Mouse (Mus musculus): ENCODE measurements at regions not wholly inside any gene's neighbourhood (a gene's known extent, or its start where the extent isn't known, plus 50 kb on each side); places are given as distances from the start of the nearest gene placed in this dataset.
A peak's percentile ranks its signal among the peaks of the same experiment; 100 is the strongest.

DNA sequence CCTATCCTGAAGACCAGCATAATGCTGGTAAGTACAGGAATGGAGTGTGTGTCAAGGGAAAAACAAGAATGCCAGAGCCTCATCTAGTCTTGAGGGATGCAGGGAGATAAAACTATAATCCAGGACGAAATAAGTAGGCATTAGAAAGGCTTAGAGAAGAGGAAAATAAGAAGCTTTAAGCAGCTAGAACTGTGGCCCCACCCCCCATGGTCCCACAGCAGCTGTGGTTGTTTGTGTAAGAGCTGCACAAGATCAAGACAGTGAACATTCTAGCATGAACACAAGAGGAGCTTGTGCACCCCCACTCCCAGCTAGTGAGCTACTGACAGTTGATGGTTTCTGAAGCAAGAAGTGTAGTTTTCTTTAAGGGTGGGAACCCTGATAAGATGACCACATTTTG is 315.9 kb downstream of the Tmem135 start:
- intact Hi-C loops (cut with DNase I), result no loop called here
- DNase-seq (ENCODE audit: low spot score in 2 of 2), result no peak

DNA sequence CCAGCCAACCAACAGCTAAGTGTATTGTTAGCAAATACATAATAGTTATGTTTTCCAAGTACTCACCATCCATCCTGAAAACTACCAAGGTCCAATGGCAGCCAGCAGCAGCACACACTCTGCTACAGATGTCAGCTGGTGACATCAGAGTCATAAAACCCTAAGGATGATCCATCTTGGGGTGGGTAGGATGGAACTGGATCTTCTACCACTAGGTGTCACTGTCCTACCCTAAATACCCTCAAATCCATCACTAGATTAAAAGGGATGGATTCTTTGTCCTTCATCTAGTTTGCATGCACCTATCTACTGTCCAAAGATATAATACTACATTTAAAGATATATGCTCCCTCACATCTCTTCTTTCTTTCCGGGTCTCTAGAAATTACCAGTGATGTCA is 317.7 kb downstream of the Tmem135 start:
- intact Hi-C loops (cut with DNase I), result loop anchor here (2.0 kb wide), 2 partner anchors 40 to 330 kb away; no protein-coding TSS in a partner anchor

DNA sequence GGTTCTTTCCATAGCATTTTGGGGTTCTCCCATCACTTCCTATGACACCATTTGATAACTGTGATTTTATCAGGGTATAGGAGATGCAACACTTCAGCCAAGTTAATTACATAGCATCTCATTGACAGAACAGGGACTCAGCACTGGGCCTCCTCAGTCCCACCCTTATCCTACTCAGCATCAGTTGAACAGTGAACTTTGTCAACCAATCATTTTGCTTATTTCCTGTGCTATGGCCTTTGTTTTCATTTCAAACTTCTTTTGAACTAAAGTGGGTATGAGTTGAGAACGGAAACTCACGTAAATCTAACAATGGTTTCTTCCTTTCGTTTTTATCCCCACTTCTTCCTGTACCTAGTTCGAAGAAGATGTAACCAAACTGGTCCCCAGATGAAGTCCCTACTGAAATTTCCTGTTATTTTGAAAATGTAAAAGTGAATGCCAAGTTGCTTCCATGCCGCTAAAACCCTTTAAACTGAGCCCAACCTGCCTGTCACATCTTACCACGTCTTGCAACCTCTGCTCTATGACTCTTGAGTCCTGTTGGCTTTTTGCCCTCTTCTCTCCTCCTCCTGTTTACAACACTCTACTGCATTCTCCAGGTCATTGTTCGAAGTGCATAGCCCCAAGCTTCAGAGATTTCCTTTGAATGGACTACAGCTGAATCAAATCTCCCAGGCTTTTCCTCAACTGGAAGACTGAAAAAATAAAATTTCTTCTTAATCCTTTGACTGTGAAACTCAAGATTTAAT is 329.9 kb downstream of the Tmem135 start:
- intact Hi-C loops (cut with DNase I), result no loop called here
- no peak for DNase-seq (ENCODE audit: low spot score in 2 of 2)

More for the DNA sequence above, 317.7 kb downstream of the Tmem135 start:
- DNase-seq (ENCODE audit: low spot score in 2 of 2), result peak in 1 of 2 experiments; percentile 9

DNA sequence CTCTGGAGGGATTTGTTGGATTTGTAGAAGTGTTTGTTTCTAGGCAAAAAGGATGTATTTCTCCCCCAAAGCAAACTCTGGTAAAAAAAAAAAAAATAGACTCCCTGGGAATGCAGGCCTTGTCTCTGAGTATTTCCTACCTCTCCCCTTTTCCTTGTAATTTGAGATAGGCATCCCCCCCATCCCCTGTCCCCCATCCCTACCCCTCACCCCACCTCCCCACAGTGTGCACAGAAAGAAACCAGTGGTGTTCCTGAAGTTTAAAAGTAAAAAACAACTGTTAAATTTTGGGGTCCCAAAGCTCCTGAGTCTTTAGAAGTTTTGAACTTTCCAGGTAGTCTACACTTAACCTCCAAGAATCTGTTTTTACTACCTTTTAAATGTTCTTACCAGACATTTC is 334.0 kb downstream of the Tmem135 start:
- DNase-seq (ENCODE audit: low spot score in 2 of 2), result no peak
- intact Hi-C loops (cut with DNase I), result no loop called here

DNA sequence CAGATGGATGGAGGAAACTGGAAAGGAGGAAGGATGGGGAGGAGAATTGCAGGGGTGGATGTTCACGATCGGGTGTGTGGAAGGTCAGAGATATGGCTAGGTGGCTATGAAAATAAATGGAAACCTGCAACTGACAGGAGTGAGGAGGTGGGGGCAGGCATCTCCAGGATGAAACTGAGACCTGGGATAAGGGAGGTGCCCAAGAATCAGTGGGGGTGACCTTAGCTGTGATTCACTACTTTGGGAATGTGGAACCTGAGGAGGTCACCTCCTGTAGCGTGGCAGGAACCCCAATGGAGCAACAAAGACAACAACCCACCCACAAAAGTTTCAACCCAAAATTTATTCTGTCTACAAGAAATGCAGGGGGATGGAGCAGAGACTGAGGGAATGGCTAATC is 339.6 kb downstream of the Tmem135 start:
- intact Hi-C loops (cut with DNase I), result no loop called here
- DNase-seq (ENCODE audit: low spot score in 2 of 2), result no peak

DNA sequence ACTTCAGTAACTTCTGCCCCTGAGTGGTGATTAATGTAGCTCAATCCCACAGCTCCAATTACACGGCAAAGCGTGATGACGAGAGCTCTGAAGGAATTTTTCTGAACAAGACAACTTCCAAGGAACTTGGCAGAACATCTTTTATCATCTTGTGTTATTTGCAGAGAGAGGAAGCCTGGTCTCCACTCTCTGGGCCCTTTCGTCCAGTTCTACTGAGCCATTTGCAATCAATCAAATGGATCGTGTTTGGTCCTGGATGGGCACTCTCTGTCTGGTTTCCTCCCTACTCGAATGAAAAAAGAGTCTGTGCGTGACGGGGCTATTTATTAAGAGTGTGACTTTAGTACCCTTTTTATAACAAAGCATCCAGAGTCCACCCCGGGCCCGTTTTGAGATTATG is 340.4 kb downstream of the Tmem135 start:
- DNase-seq (ENCODE audit: low spot score in 2 of 2), result no peak
- intact Hi-C loops (cut with DNase I), result no loop called here

DNA sequence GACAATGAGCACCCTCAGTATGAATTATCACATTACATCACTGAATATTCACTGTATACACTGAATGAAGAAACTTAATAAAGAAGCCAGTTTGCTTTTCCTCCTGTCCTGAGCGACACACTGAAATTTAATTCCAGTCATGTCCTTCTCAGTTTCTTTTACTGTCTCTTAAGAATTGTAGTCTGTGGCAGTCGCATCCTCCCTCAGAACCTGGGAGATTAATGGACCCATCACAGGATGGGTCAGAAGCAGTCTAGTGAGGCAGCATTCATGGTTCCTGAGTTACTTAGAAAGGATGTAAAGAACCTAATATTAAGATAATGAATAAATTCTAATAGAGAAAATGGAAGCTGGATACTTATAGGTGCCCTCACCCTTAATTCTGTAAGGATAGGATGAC is 349.5 kb downstream of the Tmem135 start:
- intact Hi-C loops (cut with DNase I), result loop anchor here (5.0 kb wide), 1 partner anchor 1467 kb away; no protein-coding TSS in a partner anchor
- no peak for DNase-seq (ENCODE audit: low spot score in 2 of 2)

DNA sequence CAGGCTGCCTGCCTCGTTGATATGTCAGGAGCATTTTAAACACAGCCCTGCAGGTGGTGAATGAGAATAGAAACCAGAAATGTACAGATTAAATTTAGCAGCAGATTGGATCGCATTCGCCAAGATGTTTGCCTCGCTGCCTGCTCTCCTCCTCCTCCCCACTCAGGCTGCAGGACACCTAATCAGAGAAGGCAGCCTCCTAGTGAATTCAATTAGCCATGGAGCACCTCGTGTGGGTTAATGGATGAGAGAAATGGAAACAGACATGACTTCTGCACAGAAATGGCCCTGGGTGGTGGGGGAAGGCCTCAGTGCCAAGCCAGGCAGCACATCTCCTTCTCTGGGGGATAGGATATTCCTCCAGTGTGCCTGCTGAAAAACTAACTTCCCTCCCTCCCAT is 352.8 kb downstream of the Tmem135 start:
- intact Hi-C loops (cut with DNase I), result loop anchor here (5.0 kb wide), 1 partner anchor 1464 kb away; no protein-coding TSS in a partner anchor
- DNase-seq (ENCODE audit: low spot score in 2 of 2), result peak; percentile 24 to 29

DNA sequence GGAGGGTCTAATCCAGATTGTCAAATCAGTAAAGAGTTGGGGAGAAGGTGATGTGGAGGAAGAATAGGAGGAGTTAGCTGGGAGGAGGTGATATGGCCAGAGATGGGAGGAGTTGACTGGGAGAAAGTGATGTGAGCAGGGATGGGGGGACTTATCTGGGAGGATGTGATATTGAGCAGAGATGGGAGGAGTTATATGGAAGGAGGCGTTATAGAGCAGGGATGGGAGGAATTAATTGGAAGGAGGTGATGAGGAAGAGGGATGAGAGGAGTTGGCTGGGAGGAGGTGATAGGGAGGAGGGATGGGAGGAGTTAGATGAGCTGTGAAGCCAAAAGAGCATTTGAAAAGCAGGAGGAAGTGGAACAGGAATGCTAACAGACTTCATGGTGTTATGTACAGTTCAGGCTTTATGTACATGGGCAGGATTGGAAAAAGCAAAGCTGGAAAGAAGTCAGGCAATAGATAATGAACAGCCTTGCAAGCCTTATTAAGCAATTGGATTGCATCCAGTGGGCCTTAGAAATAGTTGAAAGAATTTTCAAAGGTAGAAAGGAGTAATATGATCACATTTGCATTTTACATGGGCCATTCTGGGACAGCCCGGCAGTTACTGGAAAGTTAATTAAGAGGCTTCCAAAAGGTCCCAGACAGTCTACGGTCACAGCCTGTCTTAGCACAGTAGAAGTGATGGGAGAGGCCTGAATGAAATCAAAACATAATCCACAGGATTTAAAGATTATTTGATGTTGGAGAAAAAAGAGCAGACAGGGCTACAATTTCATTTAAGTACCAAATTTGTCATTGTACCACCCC is 357.4 kb downstream of the Tmem135 start:
- intact Hi-C loops (cut with DNase I), result no loop called here
- DNase-seq (ENCODE audit: low spot score in 2 of 2), result no peak

DNA sequence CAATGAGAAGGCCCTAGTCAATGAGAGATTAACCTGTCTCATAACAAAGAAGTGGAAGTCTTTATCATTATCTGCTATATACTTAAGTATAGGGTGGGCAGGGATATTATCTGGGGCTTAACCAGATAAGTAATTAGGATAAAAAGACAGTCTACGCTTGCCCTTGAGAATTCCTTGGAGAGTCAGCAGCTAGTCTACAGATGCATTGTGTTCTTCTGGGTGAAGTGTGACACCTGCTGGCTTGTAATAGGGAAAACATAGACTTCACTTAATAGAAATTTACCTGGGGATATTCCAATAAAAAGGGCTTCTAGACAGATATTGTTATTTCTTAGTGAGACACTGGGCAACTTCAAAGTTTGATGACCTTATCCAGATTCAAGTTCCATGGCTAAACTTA is 361.0 kb downstream of the Tmem135 start:
- intact Hi-C loops (cut with DNase I), result loop anchor here (5.0 kb wide), 1 partner anchor 1931 kb away; no protein-coding TSS in a partner anchor
- no peak for DNase-seq (ENCODE audit: low spot score in 2 of 2)

DNA sequence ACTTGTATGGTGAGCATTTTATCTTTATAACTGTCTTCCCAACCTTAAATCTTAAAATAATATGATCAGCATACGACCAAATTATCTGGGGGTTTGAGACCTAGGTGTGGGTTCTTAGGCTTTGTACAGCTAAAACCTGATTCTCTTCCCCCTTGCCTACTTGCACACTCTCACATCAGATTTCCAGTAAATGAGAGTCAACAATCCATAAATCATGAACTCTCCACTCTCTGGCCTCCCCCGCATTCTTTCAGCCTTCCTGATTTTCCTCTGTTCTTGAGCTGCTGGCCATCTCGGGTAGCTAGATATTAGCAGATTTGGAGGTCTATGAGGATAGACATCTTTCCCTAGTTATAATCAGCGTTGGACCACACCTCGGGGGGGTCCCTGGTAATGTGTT is 362.7 kb downstream of the Tmem135 start:
- intact Hi-C loops (cut with DNase I), result loop anchor here (5.0 kb wide), 1 partner anchor 1929 kb away; no protein-coding TSS in a partner anchor

DNA sequence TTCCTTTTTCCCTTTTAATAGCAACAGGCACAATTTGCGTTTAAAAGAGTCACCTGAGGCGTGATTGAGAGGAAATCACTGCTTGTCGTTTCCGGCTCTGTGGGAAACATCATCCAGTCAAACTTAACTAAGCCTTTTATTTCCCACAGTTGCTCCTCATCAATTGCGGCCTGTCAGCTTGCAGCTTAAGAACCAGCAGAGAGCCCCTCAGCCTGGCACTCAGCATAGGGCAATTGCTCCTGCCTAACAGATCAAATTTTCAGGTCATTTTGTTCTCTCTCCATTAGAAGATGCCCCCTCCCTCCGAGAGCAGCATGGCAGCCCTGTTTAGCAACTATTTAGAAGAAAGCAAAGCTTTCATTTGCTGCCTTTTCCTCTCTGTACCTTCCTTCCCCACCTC is 363.9 kb downstream of the Tmem135 start:
- intact Hi-C loops (cut with DNase I), result loop anchor here (5.0 kb wide), 1 partner anchor 1928 kb away; no protein-coding TSS in a partner anchor

More for the DNA sequence above, 362.7 kb downstream of the Tmem135 start:
- DNase-seq (ENCODE audit: low spot score in 2 of 2), result no peak

DNA sequence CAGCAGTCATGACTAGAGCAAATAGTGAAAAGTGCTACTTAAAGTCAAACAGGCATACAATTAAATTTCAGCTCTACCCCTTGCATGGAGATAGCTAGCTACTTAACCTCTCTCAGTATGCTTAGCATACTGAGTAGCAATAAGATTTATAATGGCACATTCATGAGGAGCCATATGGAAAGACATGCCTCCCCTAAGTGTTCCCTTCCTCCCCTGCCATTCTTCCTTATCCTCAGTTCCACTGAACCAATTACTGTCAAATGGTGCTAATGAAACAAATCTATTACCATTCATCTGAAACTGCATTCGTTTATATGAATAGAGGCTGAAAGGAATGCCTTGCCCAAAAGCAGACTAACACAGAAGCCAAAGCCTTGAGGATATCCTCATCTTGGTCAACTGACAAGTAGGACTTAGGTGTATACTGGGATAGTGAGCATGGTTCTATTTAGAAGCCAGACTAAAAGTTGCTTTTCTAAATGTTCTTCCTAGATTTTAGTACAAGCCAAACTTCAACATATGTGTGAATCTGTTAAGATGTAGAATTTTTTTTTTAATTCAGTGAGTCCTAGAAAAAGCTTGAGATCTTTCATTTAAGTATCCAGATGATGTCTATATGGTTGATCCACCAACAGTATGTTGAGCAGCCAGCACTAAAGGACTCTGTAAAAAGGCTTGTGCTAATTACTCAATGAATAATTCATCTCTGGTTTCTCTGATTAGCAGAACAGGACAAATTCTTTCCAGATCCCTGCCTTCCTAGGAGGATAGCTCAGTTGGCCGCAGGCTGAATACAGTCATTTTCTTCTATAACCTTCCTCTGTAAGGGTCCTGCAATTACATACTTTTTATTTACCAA is 368.7 kb downstream of the Tmem135 start:
- no peak for DNase-seq (ENCODE audit: low spot score in 2 of 2)
- intact Hi-C loops (cut with DNase I), result no loop called here

More for the DNA sequence above, 363.9 kb downstream of the Tmem135 start:
- no peak for DNase-seq (ENCODE audit: low spot score in 2 of 2)

DNA sequence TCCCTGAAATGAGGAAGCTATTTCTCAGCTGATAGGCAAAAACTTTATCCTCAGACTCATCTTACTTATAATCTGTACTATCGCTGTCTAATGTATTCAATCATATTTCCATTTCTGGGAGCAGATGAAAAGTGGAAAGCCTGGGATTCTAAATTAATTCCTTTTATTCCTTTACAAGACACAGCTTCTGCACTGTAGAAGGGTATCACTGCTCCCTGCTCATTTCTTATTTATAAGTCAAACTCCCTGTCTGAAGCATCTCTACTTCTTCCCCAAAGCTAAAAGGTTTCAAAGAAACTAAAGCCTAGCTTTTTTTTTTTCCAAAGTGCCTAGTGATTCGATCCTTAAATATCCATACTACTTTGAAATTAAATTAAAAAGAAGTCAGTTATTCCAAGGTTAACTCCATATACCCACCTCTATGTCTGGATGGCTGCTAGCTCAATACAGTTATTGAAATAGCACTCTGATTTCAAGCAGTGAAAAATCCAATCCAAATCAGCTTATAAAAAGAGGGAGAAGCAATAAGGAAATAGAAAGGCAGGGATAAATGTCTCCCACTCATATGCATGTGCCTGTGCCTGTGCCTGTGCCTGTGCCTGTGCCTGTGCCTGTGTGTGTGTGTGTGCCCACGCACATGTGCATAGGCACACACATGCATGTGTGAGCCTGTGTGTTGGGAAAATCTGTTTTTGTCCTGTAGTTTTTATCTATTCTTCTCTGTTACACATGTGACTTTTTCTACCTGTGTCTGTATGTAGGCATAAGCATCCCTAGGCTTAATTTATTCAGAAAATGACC is 380.6 kb downstream of the Tmem135 start:
- DNase-seq (ENCODE audit: low spot score in 2 of 2), result no peak
- intact Hi-C loops (cut with DNase I), result no loop called here

DNA sequence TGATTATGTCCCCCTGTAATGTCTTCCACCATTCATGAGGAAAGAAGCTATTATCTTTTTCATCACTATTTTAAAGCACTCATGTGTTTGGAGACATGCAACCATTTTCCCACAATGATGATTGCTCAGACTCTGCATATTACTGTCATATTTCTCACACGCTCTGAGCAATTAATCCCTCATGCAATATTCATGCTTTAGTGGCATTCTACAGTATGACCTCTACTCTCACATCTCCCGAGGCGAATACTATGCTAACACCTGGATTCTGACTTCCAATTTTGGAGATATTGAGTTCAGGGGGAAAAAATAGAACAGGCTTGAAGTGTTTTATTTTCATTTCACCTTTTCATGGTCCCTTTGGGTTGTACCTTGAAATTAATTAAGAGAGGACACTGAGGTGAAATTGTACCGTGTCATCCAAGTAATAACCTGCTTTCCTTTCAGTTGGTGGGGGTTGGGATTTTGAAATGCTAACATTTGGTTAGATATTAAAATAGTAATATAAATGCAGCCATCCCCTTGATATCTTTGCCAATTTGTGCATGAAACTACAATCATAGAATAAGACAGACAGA is 405.1 kb downstream of the Tmem135 start:
- intact Hi-C loops (cut with DNase I), result no loop called here
- DNase-seq (ENCODE audit: low spot score in 2 of 2), result no peak

DNA sequence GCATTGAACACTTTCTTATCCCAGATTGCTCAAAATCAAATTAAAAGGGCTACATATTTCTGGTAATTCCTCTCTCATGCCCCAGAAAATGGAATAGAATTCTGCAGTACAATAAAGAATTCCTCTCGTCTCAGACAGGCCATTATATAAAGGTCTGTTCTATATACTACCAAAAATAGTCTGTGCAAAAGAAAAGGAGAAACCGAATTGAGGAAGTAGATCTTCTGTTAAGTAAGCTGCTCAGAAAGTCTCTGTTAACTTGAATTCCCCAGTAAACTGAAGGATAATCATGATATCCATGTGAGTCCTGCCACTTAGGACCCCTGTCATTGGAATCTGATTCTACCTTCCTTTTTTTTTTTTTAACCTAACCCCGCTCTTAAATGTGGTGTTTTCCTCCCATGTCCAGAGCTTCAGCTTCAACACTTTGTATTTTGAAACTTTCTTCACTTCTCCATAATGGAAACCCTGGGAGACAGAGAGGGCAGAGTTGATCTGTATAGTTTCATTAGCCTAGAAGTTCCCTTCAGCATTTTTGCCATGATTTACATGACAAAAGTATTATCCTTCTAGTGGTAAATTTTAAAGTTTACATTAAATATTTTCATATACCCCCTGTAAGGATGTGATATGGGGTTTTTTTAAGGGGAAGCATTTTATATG is 406.1 kb downstream of the Tmem135 start:
- DNase-seq (ENCODE audit: low spot score in 2 of 2), result no peak
- intact Hi-C loops (cut with DNase I), result no loop called here

DNA sequence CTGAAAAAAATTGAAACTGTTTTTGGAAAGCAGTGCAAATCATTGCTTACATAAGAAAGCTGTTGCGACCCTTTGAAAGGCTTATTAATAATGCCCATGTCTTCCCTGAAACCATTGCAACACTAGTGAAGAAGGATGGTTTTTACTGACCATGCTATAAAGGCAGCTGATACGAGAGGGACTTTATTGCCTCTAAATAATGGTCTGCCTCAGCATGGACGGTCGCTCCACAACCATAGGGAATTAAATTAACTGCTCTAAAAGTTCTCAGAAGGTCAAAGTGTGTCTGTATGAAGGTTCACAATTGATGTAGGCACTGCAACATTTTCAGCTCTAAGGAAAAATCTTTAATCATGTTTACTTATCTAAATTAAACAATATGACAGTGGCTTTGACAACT is 429.6 kb downstream of the Tmem135 start:
- intact Hi-C loops (cut with DNase I), result no loop called here
- no peak for DNase-seq (ENCODE audit: low spot score in 2 of 2)

DNA sequence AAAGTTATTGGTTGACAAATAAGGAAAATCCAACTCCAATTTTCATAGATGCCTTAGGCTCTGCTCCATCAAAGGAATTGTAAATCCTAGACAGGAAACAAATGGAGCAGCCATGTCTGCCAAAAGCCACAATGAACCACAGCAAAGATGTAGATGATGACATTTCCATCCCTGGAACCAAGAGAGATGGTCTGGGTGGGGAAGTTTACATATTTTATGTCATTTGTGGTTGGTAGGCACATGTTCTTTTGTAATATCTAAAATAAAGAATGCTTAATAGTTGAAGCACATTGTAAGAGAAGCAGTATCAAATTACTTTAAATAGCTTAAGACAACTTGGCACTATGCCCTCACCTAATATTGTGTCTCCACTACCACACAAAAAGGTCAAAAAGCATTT is 443.2 kb downstream of the Tmem135 start:
- no peak for DNase-seq (ENCODE audit: low spot score in 2 of 2)
- intact Hi-C loops (cut with DNase I), result no loop called here
